Mouse (Mus musculus) left cerebral cortex, postnatal 4 days (tissue): Measurements from ENCODE around the gene Pglyrp1. TPM values are rescaled to one million over a fixed set of nuclear protein-coding genes. Genes with fewer than 3 reads are reported as not detected.
"Not testable (repeated sequence)": the region's sequence is repeated elsewhere in the genome, so short reads cannot be mapped to it uniquely, and the experiment has no call there.

Source experiments
- DNase-seq: peaks from one replicate; pipeline ENCODE4 v3.0.0-alpha.2; 2022
- intact Hi-C: fragments of 180-260 bp; cut with DNase I; formaldehyde crosslinking; loops from one replicate; pipeline ENCODE4 v1.15.1; 2025
- total RNA-seq, 2 experiments: library from RNA; stranded (reverse); gene quantifications; 2 replicates each; pipeline ENCODE4 v1.2.3; 2021

The Pglyrp1 gene
- total RNA-seq = 10 to 100 TPM; 16.1 to 16.8 TPM

- not testable (repeated sequence) for DNase-seq
- intact Hi-C loops = loop anchor here (10.0 kb wide), 1 partner anchor 126 kb away; no protein-coding TSS in a partner anchor
These were observed at the start of gene Pglyrp1 for GRCm38 (mm10) chr7:18871031-18871430. Pglyrp1 (plus strand) TSS chr7:18871331.

GRCm38 (mm10) chr7:18821507-18821906 is 49.6 kb upstream of the Pglyrp1 start, which contains the start of gene Psg17:
Psg17 (minus strand) TSS chr7:18821607.
- intact Hi-C loops = no loop called here
- DNase-seq = no peak

DNA sequence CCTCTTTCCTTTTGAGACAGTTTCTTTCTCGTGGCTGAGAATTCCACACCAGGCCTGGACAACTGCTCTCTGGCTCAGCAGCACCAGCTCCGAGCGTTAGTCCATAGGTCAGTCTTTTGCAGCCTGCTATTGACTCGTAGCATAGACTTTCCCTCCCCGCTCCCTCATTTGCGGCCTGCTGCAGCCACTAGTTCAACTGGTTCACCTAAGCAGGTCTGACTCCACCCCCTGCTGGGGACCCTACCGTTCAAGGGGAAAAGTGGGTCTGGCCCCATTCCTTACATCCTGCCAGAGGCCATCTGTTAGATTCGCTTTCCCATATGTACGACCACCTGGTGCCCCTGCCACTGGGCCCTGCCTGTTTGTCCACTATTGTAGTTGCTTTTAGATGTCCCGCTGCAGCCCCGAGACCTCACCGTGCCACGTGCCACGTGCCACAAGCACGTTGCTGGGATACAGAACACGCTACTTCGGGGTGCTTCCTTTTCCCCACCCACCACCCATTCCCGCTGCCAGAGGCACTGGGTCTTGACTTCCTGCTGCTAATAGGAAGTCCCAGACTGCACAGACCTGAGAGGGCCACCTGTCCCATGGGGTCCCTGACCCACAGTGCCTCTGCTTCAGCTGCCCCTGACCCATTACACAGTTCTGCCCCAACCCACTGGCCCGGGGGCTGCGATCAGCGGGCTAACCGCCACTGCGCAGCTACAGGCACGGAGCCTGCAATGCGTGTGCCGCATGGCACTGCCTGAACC is 43.2 kb upstream of the Pglyrp1 start:
- intact Hi-C loops = no loop called here
- DNase-seq = peak; percentile 5

GRCm38 (mm10) chr7:18828592-18828991 is 42.5 kb upstream of the Pglyrp1 start:
- intact Hi-C loops = no loop called here

DNA sequence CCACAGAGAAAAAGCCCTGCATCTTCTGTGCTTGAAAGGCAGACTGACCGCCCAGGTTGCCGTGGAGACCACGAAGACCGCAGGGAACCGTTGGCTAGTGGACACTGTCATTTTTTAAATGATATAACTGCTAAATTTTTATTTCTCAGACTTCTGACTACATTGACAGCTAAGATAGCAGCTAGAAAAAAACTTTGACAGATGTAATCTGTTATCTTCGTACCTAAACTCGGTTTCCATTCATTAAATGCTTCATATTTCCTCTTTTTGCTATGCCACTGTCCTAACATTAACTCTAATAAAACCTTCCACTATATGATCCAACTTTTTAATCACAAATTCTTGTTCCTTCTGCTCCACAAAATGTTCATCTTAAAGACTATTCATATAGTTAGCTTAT is 41.6 kb upstream of the Pglyrp1 start:
- DNase-seq = no peak
- intact Hi-C loops = no loop called here

More at GRCm38 (mm10) chr7:18828592-18828991, 42.5 kb upstream of the Pglyrp1 start:
- no peak for DNase-seq

DNA sequence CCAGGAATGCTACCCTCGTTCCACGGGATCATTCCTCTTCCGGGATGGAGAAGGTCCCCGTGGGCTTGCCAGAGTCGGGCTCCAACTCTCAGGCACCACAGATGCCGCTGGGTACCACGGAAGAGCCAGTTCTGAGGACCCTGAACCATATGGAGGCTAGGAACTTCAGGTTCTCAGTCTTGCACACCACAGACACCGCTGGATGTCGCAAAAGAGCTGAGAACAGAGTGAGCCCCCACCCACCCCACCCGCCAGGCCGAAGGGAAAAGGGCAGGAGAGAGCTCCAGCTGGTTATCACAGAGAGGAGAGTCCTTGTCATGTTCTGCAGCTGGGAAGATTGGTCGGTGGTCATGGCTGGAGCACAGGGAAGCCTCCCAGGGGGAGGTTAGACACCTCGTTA is 38.8 kb upstream of the Pglyrp1 start:
- intact Hi-C loops = no loop called here
- DNase-seq = no peak

GRCm38 (mm10) chr7:18839865-18840264 is 31.3 kb upstream of the Pglyrp1 start, which contains the start of gene Mill2:
Mill2 (plus strand) TSS chr7:18839966.
- intact Hi-C loops = no loop called here
- no peak for DNase-seq

GRCm38 (mm10) chr7:18840386-18841173 is 30.6 kb upstream of the Pglyrp1 start:
- DNase-seq = peak; percentile 32
- intact Hi-C loops = no loop called here

- DNase-seq = no peak
- intact Hi-C loops = no loop called here
These were observed 30.0 kb upstream of the Pglyrp1 start for GRCm38 (mm10) chr7:18841174-18841567.

DNA sequence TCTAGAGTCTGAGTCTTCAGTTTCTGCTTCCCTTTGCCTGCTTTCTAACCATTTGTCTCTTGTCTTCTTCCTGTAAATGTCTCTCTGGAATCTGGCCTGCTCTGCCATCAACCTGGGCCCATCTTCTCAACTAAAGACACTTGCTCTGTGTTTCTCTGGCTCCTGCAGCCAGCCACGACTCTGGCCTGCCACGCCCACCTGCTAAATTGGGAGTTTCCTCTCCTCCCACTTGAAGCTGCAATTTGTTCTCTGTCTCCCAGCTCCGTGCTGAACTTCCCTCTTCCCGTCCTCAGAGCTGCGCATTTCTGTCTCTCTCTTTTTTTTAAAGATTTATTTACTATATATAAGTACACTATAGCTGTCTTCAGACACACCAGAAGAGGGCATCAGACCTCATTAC is 26.3 kb upstream of the Pglyrp1 start:
- intact Hi-C loops = no loop called here
- no peak for DNase-seq

GRCm38 (mm10) chr7:18848395-18848794 is 22.7 kb upstream of the Pglyrp1 start:
- DNase-seq = no peak
- intact Hi-C loops = no loop called here

DNA sequence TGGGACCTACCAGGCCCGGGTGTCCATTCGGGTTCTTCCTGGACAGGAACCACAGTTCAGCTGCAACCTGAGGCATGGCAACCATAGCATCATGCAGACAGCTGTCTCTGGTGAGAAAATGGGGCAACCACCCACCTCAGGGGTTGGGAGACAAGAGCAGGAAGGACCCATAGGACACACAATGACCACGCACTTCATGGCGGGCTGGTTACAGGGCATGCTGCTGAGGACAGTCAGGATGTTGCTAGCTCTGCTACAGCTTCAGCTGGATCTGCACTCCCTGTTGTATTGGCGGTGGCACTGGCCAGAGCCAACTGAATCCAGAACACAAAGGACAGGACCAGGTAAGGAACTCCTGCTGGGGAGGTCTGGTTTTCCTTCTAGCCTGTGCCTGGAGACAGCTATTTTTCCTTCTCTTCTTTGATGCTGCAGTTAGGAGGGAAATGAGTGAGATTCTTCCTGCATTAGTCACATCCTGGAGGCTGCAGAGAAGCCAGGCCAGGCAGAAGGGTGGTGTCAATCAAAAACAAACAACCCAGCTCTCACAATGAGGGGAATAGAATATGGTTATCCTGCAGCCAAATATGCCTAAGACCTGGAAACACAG is 12.7 kb upstream of the Pglyrp1 start:
- no peak for DNase-seq

DNA sequence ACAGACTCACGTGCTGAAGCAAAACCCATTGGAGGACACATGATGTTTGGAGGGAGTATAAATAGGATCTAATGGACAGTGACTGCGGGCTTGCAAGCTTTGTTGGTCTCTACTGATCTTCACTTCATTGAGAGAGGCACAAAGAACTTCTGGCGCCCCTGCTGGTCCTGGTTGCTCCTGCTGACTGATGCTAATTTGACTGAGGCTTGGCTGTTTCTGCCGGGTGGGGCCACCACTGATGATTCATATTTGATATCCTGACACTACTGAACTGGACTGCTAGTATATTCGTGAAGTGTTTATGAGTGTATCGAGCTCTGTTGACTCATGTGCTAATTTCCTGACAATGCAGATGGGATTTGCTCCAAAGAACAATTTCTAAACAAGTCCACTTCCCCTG is 8.3 kb upstream of the Pglyrp1 start:
- intact Hi-C loops = no loop called here

More for the DNA sequence above, 12.7 kb upstream of the Pglyrp1 start:
- intact Hi-C loops = no loop called here

GRCm38 (mm10) chr7:18868491-18868890 is 2.6 kb upstream of the Pglyrp1 start:
- no peak for DNase-seq
- intact Hi-C loops = no loop called here

More for the DNA sequence above, 8.3 kb upstream of the Pglyrp1 start:
- no peak for DNase-seq

DNA sequence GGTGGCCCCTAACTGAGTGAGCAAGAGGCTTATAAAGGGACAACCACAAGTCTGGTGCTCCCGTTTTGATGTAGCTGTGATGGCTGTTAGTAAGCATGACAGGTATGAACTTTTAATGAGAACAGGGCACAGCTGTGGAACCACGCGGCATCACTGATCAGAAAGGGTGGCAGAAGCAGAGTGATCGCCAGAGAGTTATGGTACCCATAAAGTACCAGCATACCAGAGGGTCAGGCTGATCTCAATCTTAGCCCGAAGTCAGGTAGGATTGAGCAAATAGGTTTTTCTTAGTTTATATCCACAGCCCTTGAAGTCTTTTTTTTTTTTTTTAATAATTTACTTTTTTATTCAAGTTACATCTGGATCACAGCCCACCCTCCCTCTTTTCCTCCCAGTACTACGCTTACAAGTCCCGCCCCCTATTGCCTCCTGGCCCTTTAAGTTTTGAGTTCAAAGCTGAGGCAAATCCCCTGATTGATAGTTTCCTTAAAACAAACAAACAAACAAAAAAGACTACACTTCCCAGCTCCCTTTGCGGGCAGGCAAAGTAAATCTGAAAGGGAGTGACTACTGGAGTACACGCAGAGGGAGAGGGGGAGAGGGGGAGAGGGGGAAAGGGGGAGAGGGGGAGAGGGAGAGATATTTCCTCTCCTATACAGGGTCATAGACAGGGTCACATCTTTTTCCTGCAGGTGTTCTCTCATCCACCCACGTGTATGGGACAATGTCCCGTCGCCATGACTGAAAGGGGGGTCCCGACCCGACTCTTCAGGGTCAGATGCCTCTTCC is 1.1 kb downstream of the Pglyrp1 start:
- no peak for DNase-seq
- intact Hi-C loops = loop anchor here (10.0 kb wide), 1 partner anchor 127 kb away; no protein-coding TSS in a partner anchor

DNA sequence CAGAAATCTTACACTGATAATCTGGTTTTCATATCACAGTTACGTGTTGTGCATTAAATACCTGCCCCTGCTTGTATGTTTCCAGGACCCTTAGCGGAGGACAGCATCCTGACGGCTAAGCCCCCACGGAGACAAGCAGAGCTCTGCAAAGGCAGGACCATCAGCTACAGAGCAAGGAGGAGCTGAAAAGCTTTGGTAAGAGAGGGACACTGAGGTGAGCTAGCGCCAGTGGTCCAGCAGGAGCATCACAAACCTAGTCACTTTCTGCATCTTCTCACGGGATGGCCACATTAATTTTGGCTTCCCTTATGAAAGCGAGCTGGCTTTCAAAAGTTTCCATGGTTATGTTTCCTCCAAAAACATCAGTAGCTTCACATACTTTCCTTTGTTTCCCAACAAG is 1.7 kb downstream of the Pglyrp1 start:
- intact Hi-C loops = loop anchor here (10.0 kb wide), 1 partner anchor 128 kb away; no protein-coding TSS in a partner anchor

DNA sequence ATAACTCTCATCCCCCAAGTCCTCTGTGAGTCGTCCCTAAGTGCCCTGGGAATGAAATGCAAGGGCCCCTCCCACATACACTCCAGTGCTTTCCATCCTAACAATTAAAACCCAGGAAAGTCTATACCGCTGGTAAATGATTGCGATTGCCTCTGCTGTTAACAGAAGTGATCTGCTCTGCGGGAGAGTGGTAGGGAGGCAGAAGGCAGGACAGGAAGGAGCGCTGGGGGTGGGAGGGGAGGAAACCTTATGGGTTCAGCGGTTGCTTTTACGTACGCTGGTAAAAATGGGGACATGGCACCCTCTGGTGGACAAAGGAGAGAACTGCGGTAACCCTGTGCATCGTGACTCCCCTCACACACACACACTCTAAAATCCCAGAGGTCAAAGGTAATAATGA is 2.1 kb downstream of the Pglyrp1 start:
- intact Hi-C loops = loop anchor here (10.0 kb wide), 1 partner anchor 128 kb away; no protein-coding TSS in a partner anchor
- DNase-seq = peak; percentile 78

More for the DNA sequence above, 1.7 kb downstream of the Pglyrp1 start:
- DNase-seq = no peak

DNA sequence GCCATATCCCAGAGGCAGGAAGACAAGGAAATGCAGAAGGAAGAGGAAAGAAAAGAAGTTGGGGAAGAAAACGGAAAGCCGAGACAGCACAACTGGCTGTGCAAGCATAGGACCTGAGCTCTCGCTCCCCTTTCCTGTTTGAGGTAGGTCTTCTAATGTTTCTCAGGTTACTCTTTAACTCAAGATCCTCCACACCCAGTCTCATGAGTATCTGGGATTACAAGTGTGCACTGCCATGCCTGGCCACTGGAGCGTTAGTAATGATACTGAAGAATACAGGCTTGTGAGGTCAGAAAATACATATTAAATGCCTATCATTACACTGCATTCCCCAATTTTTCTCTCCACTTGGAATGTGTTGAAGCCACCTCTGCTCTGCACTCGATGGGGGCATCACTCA is 4.2 kb downstream of the Pglyrp1 start:
- intact Hi-C loops = loop anchor here (10.0 kb wide), 1 partner anchor 131 kb away; no protein-coding TSS in a partner anchor
- DNase-seq = no peak

DNA sequence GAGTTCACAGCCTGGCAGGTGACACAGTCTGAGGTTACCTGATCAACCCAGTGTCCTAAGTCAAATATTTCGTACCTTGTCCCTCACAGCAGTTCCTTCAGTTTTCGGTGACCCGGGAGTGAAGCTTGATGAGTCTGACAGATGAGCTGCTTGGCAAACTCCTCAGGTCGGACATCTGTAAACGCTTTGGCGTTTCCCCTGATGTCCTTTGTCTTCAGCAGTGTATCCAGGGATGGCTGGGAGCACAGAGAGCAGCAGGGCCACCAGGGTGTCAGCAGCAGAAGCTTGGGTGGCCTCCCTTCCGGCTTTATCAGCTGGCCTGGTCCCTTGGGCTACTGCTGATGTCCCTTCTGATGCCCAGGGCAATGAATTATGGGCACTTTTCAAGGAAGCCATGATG is 7.6 kb downstream of the Pglyrp1 start:
- intact Hi-C loops = loop anchor here (10.0 kb wide), 1 partner anchor 134 kb away; no protein-coding TSS in a partner anchor
- no peak for DNase-seq
